Mouse (Mus musculus) cerebellum, adult 2 months (tissue): Measurements from ENCODE around the gene 1700034J05Rik. TPM values are rescaled to one million over a fixed set of nuclear protein-coding genes. Genes with fewer than 3 reads are reported as not detected.

ENCODE experiments used
- DNase-seq, 2 experiments: peaks; one replicate each; pipeline ENCODE4 v3.0.0; 2021
- H3K27ac ChIP-seq: fragments of 200-500 bp; 2 replicates; pipeline ENCODE4 v1.5.1; 2012; ENCODE audit warnings: low read length, control low read depth, inconsistent platforms; ENCODE audit not compliant: insufficient read depth
- H3K27me3 ChIP-seq: fragments of 200-500 bp; 2 replicates; pipeline ENCODE4 v1.6.1; 2012; ENCODE audit warnings: inconsistent platforms, mild to moderate bottlenecking, low read length, moderate library complexity; ENCODE audit not compliant: control insufficient read depth, insufficient read depth
- H3K4me1 ChIP-seq: fragments of 200-500 bp; 2 replicates; pipeline ENCODE4 v1.6.1; 2011; ENCODE audit warnings: low read length; ENCODE audit not compliant: control insufficient read depth, insufficient read depth
- H3K4me3 ChIP-seq: fragments of 200-500 bp; replicated peaks from 2 replicates; pipeline ENCODE3; 2011; ENCODE audit warnings: mild to moderate bottlenecking, low read depth, low read length, control low read depth; ENCODE audit not compliant: insufficient read depth
- CTCF ChIP-seq: fragments of 200-500 bp; IDR thresholded peaks from 2 replicates; pipeline ENCODE4 v1.5.1; 2011; ENCODE audit warnings: low read depth, mild to moderate bottlenecking, control low read depth, low read length, moderate library complexity, borderline replicate concordance; ENCODE audit not compliant: insufficient read depth
- POLR2A ChIP-seq: fragments of 200-500 bp; IDR thresholded peaks from 2 replicates; pipeline ENCODE4 v1.6.1; 2011; ENCODE audit warnings: low read length, control low read depth, borderline replicate concordance; ENCODE audit not compliant: insufficient read depth
- WGBS: fragments of 180-500 bp; shearing (Covaris S2); methylation state at CpG from one replicate; pipeline ENCODE4 v1.1.7; 2018; 5-methylcytosine and 5-hydroxymethylcytosine counted together
- polyA plus RNA-seq: library from polyadenylated mRNA; depleted of rRNA; stranded (reverse); fragments of >200 nt; gene quantifications from 2 replicates; pipeline ENCODE4 v1.2.3, GENCODE M21; 2012

1700034J05Rik gene
- polyA plus RNA-seq, 1 experiment = not detected

DNA sequence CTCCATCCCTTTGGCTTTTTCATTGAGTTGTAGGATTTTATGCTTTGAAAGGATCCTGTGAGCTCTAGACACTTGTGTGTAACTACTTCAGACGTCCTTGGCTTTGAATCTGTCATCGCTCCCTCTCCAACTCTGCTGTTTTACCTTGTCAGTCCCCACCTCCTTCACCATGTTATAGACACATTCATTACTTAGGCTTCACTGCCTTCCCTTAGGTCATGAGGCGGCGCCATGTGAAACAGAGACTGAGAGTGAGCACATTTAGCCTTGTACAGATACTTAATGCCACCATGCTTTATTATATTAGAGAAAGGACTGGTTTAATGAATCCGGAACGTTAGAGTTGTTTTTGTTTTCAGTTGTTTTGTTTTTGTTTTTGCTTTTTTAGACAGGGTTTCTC, 17.8 kb upstream of the 1700034J05Rik start:
- Histone ChIP-seq H3K4me3 (no peak overlapping the region), H3K4me1 (no peaks in the 10 kb centered on the region), H3K27me3 (no peaks in the 10 kb centered on the region), H3K27ac (no peak overlapping the region)
- WGBS = 82% methylated on average over 6 of the region's 6 CpGs
- TF ChIP-seq POLR2A (no peak), CTCF (no peak)
- DNase-seq = no peak

DNA sequence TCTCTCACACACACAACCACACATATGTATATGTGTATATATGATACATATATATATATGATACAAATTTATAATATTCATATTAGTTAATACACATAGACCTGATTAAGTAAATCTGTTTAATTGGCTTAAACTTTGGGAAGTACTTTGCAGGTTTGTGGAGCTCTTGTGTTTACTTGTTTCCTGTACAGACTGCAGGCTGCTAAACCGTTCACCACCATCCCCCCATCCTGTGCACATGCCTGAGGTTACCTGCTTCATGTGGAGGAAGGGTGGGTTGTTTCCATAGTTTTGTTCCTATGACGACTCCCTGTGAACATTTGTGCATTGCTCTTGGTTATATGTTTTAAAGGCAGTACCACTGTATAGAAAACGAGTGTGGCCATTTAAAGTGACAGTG, 17.1 kb upstream of the 1700034J05Rik start:
- DNase-seq = no peak
- 74% methylated on average over 3 of the region's 3 CpGs for whole genome bisulfite sequencing
- Histone ChIP-seq H3K4me3 (no peak overlapping the region), H3K27ac (no peak overlapping the region), H3K4me1 (no peaks in the 10 kb centered on the region), H3K27me3 (no peaks in the 10 kb centered on the region)
- TF ChIP-seq CTCF (no peak), POLR2A (no peak)

DNA sequence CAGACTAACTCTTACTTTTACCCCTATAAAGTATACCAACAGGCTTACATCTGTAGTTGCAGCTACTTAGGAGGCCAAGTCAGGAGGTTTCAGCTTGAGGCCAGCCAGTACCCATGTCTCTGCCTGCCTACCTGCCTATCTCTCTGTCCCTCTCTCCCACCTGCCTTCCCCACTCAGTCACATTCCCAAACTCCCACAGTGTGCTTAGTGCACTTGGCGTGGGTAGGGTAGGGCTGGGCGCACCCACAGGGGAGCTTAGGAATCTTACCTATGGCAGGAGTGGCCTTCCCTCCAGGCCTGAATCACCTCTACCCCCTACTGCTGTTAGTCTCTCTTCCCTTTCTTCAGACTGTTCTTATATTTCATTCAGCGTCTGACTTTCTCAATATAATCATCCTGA, 16.6 kb upstream of the 1700034J05Rik start:
- no peaks in the 10 kb centered on the region for H3K27me3 ChIP-seq
- WGBS = 81% methylated on average over 3 of the region's 3 CpGs
- TF ChIP-seq POLR2A (no peak), CTCF (no peak)
- H3K4me1 ChIP-seq = no peaks in the 10 kb centered on the region
- H3K4me3 ChIP-seq = no peak overlapping the region
- H3K27ac ChIP-seq = no peak overlapping the region
- DNase-seq = no peak

- H3K27me3 ChIP-seq = no peaks in the 10 kb centered on the region
- H3K4me1 ChIP-seq = no peaks in the 10 kb centered on the region
- no peak for DNase-seq
- no peak overlapping the region for H3K27ac ChIP-seq
- H3K4me3 ChIP-seq = no peak overlapping the region
- TF ChIP-seq POLR2A (no peak), CTCF (no peak)
- WGBS = 64% methylated on average over 6 of the region's 6 CpGs
These were observed 13.6 kb upstream of the 1700034J05Rik start for GRCm38 (mm10) chr6:146967836-146968235.

GRCm38 (mm10) chr6:146966446-146967019, 12.3 kb upstream of the 1700034J05Rik start:
- Histone ChIP-seq H3K4me3 (no peak overlapping the region), H3K4me1 (no peaks in the 10 kb centered on the region), H3K27ac (no peak overlapping the region), H3K27me3 (no peaks in the 10 kb centered on the region)
- 75% methylated on average over 12 of the region's 12 CpGs for WGBS
- TF ChIP-seq CTCF (no peak), POLR2A (no peak)
- no peak for DNase-seq

GRCm38 (mm10) chr6:146965139-146965772, 11.0 kb upstream of the 1700034J05Rik start:
- Histone ChIP-seq H3K27ac (no peak overlapping the region), H3K4me3 (no peak overlapping the region), H3K27me3 (no peaks in the 10 kb centered on the region), H3K4me1 (no peaks in the 10 kb centered on the region)
- 56% methylated on average over 13 of the region's 13 CpGs for WGBS
- TF ChIP-seq POLR2A = no peak
- no peak for TF ChIP-seq CTCF
- no peak for DNase-seq

- WGBS = 93% methylated on average over 6 of the region's 6 CpGs
- DNase-seq = no peak
- Histone ChIP-seq H3K4me3 (no peak overlapping the region), H3K4me1 (no peaks in the 10 kb centered on the region), H3K27me3 (no peaks in the 10 kb centered on the region), H3K27ac (no peak overlapping the region)
- TF ChIP-seq CTCF (no peak), POLR2A (no peak)
These were observed 9.4 kb upstream of the 1700034J05Rik start for GRCm38 (mm10) chr6:146963396-146964150.

GRCm38 (mm10) chr6:146961832-146962481, 7.7 kb upstream of the 1700034J05Rik start:
- DNase-seq = no peak
- Histone ChIP-seq H3K27me3 (no peaks in the 10 kb centered on the region), H3K4me1 (no peaks in the 10 kb centered on the region), H3K4me3 (no peak overlapping the region), H3K27ac (no peak overlapping the region)
- WGBS = 89% methylated on average over 6 of the region's 6 CpGs
- TF ChIP-seq CTCF (no peak), POLR2A (no peak)
